Mouse (Mus musculus) megakaryocyte, embryonic 14.5 days (primary cell): ENCODE measurements at regions not wholly inside any gene's neighbourhood (a gene's known extent, or its start where the extent isn't known, plus 50 kb on each side); places are given as distances from the start of the nearest gene placed in this dataset.

Experiments used
- FLI1 ChIP-seq: IDR thresholded peaks from 2 replicates; pipeline ENCODE4 v1.6.1; 2012; ENCODE audit warnings: low read length, inconsistent platforms, mixed read lengths
- GATA1 ChIP-seq: IDR thresholded peaks from 3 replicates; pipeline ENCODE4 v1.6.1; 2012; ENCODE audit warnings: mixed read lengths, low read length, inconsistent platforms, borderline replicate concordance

DNA sequence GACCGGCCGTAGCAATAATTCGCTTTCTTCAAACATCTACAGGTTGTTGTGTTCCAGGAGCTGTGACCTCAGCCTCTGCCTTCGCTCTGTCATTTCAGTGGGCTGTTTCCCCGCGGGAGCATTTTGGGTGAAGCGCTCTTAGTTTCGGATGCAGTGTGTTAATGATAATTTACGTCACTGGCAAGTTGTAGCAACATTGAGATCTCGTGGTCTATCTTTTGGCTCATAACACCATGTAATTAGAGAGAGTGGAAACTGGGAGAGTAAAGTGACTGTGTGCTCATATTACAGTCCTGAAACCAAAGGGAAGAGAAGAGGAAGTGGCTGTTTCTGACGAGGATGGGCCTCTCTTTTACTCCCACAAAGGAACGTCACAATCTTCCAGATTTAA lies 171.4 kb upstream of the Map3k1 start:
- TF ChIP-seq GATA1 (no peak), FLI1 (no peak)
